ENCODE assay signal across 25 mouse cellular contexts in genomic region chr2:78172819-78173218, GRCm38 (mm10).
"Had no signal": no experiment of that assay in that cellular context is flagged by ENCODE, and none has a peak within 500 bp of the region (broad histone marks: within the 10 kb centered on the region; RNA-seq: fewer than 3 reads in every experiment).

No protein-coding gene starts in this region.

- H3K9ac ChIP-seq: heart, embryonic 13.5 days; heart, embryonic 15.5 days; hindbrain, embryonic 13.5 days; hindbrain, embryonic 15.5 days; kidney, embryonic 15.5 days; limb, embryonic 13.5 days; limb, embryonic 15.5 days had no signal

- H3K27ac ChIP-seq: gastrocnemius, adult 2 months; heart, embryonic 10.5 days; heart, embryonic 13.5 days; heart, embryonic 15.5 days; hindbrain, embryonic 13.5 days; hindbrain, embryonic 15.5 days; hindbrain, postnatal 0 days; kidney, embryonic 15.5 days; kidney, postnatal 0 days; limb, embryonic 13.5 days; limb, embryonic 15.5 days had no signal

- H3K27me3 ChIP-seq: heart, embryonic 13.5 days; heart, embryonic 15.5 days; hindbrain, embryonic 13.5 days; hindbrain, embryonic 15.5 days; kidney, embryonic 15.5 days; limb, embryonic 13.5 days; limb, embryonic 15.5 days had no signal

- H3K4me1 ChIP-seq: heart, embryonic 10.5 days; heart, embryonic 13.5 days; heart, embryonic 15.5 days; hindbrain, embryonic 13.5 days; hindbrain, embryonic 15.5 days; kidney, embryonic 15.5 days; limb, embryonic 13.5 days; limb, embryonic 15.5 days had no signal

- H3K36me3 ChIP-seq: heart, embryonic 10.5 days; heart, embryonic 13.5 days; heart, embryonic 15.5 days; hindbrain, embryonic 13.5 days; hindbrain, embryonic 15.5 days; kidney, embryonic 15.5 days; limb, embryonic 13.5 days; limb, embryonic 15.5 days had no signal

- DNase-seq: gastrocnemius, adult 2 months; gastrocnemius, postnatal 10 days; gastrocnemius, postnatal 25 days; heart, adult 18-20 months; heart, postnatal 14 days; heart, postnatal 36 days; kidney, adult 11 months; kidney, adult 2 months; kidney, adult 9 months; kidney, postnatal 14 days; kidney, postnatal 36 days; layer of hippocampus, adult 9-11 months; layer of hippocampus, postnatal 36 days; left cerebral cortex, postnatal 4 days had no signal

- H3K4me3 ChIP-seq: gastrocnemius, adult 2 months; heart, embryonic 10.5 days; heart, embryonic 13.5 days; heart, embryonic 15.5 days; hindbrain, embryonic 13.5 days; hindbrain, embryonic 15.5 days; kidney, embryonic 15.5 days; limb, embryonic 13.5 days; limb, embryonic 15.5 days had no signal

- ATAC-seq: hindbrain, postnatal 0 days; intestine, embryonic 16.5 days had no signal

- H3K4me2 ChIP-seq: heart, embryonic 13.5 days; heart, embryonic 15.5 days; hindbrain, embryonic 13.5 days; hindbrain, embryonic 15.5 days; kidney, embryonic 15.5 days; limb, embryonic 13.5 days; limb, embryonic 15.5 days had no signal

- H3K9me3 ChIP-seq: heart, embryonic 10.5 days; heart, embryonic 15.5 days; hindbrain, embryonic 13.5 days; hindbrain, embryonic 15.5 days; kidney, embryonic 15.5 days; limb, embryonic 15.5 days had no signal
